Mouse (Mus musculus) gastrocnemius, adult 2 months (tissue): ENCODE data around the gene Ahnak2. TPM values are rescaled to one million over a fixed set of nuclear protein-coding genes. Genes with fewer than 3 reads are reported as not detected.

Experiments
- DNase-seq: peaks from one replicate; pipeline ENCODE4 v3.0.0; 2022
- H3K27ac ChIP-seq: fragments of 200-600 bp; 2 replicates; pipeline ENCODE4 v1.8.1; 2022; ENCODE audit warnings: mild to moderate bottlenecking
- H3K4me3 ChIP-seq: fragments of 200-600 bp; 2 replicates; pipeline ENCODE4 v1.8.1; 2022; ENCODE audit warnings: mild to moderate bottlenecking, moderate library complexity
- CTCF ChIP-seq: fragments of 200-600 bp; IDR thresholded peaks from 2 replicates; pipeline ENCODE4 v1.8.1; 2022; ENCODE audit warnings: antibody characterized with exemption, mild to moderate bottlenecking, moderate library complexity
- intact Hi-C: fragments of 180-260 bp; cut with DNase I; formaldehyde crosslinking; loops from one replicate; pipeline ENCODE4 v1.15.1; 2025
- total RNA-seq, 2 experiments: library from RNA; stranded (reverse); gene quantifications; 2 replicates each; pipeline ENCODE4 v1.2.3; 2021

The Ahnak2 gene
- total RNA-seq, 2 experiments from 2014 or later, result 5.0 to 8.5 TPM

GRCm38 (mm10) chr12:112743168-112743975 is 59.1 kb downstream of the Ahnak2 start:
- DNase-seq, result peak; percentile 85
- intact Hi-C loops, result no loop called here
- Histone ChIP-seq H3K27ac (peak overlapping the region; percentile 87), H3K4me3 (peak overlapping the region; percentile 64)
- peak; percentile 97 for TF ChIP-seq CTCF

- H3K4me3 ChIP-seq, result peak overlapping the region; percentile 64
- H3K27ac ChIP-seq, result peak overlapping the region; percentile 87
- TF ChIP-seq CTCF, result no peak
- peak; percentile 43 for DNase-seq
- intact Hi-C loops, result no loop called here
Observed at GRCm38 (mm10) chr12:112742768-112743167, 59.7 kb downstream of the Ahnak2 start.

GRCm38 (mm10) chr12:112739023-112739568 is 63.4 kb downstream of the Ahnak2 start:
- no peak for TF ChIP-seq CTCF
- intact Hi-C loops, result no loop called here
- no peak for DNase-seq
- H3K27ac ChIP-seq, result no peak overlapping the region
- H3K4me3 ChIP-seq, result no peak overlapping the region

- peak; percentile 27 for DNase-seq
- no peak for TF ChIP-seq CTCF
- no peak overlapping the region for H3K27ac ChIP-seq
- H3K4me3 ChIP-seq, result no peak overlapping the region
- intact Hi-C loops, result no loop called here
Observed at GRCm38 (mm10) chr12:112738281-112739022, 64.0 kb downstream of the Ahnak2 start.

- DNase-seq, result peak; percentile 74
- intact Hi-C loops, result no loop called here
- no peak overlapping the region for H3K4me3 ChIP-seq
- no peak for TF ChIP-seq CTCF
- no peak overlapping the region for H3K27ac ChIP-seq
Observed at GRCm38 (mm10) chr12:112737761-112738160, 64.7 kb downstream of the Ahnak2 start.

GRCm38 (mm10) chr12:112737081-112737480 is 65.4 kb downstream of the Ahnak2 start:
- DNase-seq, result peak; percentile 16
- no peak for TF ChIP-seq CTCF
- intact Hi-C loops, result no loop called here
- no peak overlapping the region for H3K4me3 ChIP-seq
- no peak overlapping the region for H3K27ac ChIP-seq

- Histone ChIP-seq H3K4me3 (no peak overlapping the region), H3K27ac (no peak overlapping the region)
- TF ChIP-seq CTCF, result no peak
- intact Hi-C loops, result no loop called here
- peak; percentile 19 for DNase-seq
Observed at GRCm38 (mm10) chr12:112736636-112736925, 65.9 kb downstream of the Ahnak2 start.

GRCm38 (mm10) chr12:112735896-112736635 is 66.4 kb downstream of the Ahnak2 start:
- no peak overlapping the region for H3K27ac ChIP-seq
- intact Hi-C loops, result no loop called here
- TF ChIP-seq CTCF, result no peak
- peak; percentile 8 for DNase-seq
- H3K4me3 ChIP-seq, result no peak overlapping the region

- no peak overlapping the region for H3K4me3 ChIP-seq
- no peak overlapping the region for H3K27ac ChIP-seq
- no peak for TF ChIP-seq CTCF
- peak; percentile 22 for DNase-seq
- intact Hi-C loops, result no loop called here
Observed at GRCm38 (mm10) chr12:112734881-112735655, 67.4 kb downstream of the Ahnak2 start.

GRCm38 (mm10) chr12:112734108-112734820 is 68.2 kb downstream of the Ahnak2 start:
- intact Hi-C loops, result no loop called here
- no peak overlapping the region for H3K4me3 ChIP-seq
- TF ChIP-seq CTCF, result no peak
- H3K27ac ChIP-seq, result no peak overlapping the region
- DNase-seq, result peak; percentile 10

GRCm38 (mm10) chr12:112732591-112732990 is 69.9 kb downstream of the Ahnak2 start:
- intact Hi-C loops, result no loop called here
- no peak for TF ChIP-seq CTCF
- Histone ChIP-seq H3K4me3 (no peak overlapping the region), H3K27ac (no peak overlapping the region)
- peak; percentile 14 for DNase-seq
